Mouse (Mus musculus) E14TG2a.4 (cell line): ENCODE measurements around the gene Prr5.

Experiments used
- CTCF ChIP-seq: conservative IDR thresholded peaks from 2 replicates; pipeline ENCODE4 v1.5.1; 2014; ENCODE audit warnings: low read length
- NANOG ChIP-seq: IDR thresholded peaks from 2 replicates; pipeline ENCODE4 v1.6.1; 2014; ENCODE audit warnings: borderline replicate concordance, low read length, mixed read lengths
- POU5F1 ChIP-seq: IDR thresholded peaks from 2 replicates; pipeline ENCODE4 v1.6.1; 2014; ENCODE audit warnings: low read length, borderline replicate concordance

DNA sequence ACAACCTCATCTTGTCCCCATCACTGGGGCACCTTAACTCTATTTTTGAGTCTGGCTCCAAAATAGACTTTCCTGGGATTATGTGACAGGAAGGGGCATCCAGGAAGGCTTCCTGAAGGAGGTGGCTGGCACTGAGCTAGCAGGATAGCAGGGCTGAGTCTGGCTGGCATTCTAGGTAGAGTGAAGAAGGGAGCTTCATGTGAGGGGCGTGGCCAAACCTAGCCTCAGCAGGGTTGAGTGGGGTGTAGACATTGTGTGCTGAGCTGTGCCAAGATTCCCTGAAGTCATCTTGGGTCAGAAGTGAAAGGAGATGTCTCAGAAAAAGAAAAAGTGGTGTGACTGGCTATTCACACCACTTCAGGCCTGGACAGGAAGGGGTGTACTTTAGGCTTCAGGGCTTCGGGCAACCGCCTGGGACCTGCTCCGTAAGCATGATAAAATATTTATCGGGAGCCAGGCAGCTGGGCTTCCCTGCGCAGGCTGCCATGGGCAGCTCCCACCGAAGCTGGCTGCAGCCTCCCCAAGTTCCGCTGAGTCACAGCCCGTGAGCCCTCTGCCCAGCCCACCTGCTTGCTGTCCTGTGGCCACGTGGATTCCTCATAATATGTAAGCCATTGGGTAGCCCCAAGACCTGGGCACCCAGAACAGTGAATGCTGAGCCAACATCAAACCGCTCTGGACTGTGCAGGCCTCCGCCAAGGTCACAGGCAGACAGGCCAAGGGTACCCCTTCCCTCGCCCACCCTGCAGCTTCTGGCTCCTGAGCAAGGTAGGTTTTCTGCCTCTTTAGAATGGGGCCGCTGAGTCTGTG lies at the start of gene Prr5:
- TF ChIP-seq CTCF (no peak), NANOG (no peak), POU5F1 (no peak)
